Mouse (Mus musculus) gastrocnemius, adult 8-10 months (tissue): Measurements from ENCODE around the gene Ang6. TPM values are rescaled to one million over a fixed set of nuclear protein-coding genes. Genes with fewer than 3 reads are reported as not detected.
"Not testable (repeated sequence)": the region's sequence is repeated elsewhere in the genome, so short reads cannot be mapped to it uniquely, and the experiment has no call there.

Experiments used
- DNase-seq, 2 experiments: peaks; one replicate each; pipeline ENCODE4 v3.0.0; 2022; ENCODE audit warnings: low spot score in 2 of 2
- total RNA-seq, 4 experiments: library from RNA; stranded (reverse); gene quantifications; 2 replicates each; pipeline ENCODE4 v1.2.4; 2022

The Ang6 gene
- total RNA-seq: not detected

- no peak for DNase-seq
Observed at GRCm38 (mm10) chr14:44002169-44002568, at the start of gene Ang6. Gene Ang6 (minus strand): TSS chr14:44002269.

- not testable (repeated sequence) for DNase-seq
Observed at GRCm38 (mm10) chr14:44046567-44046966, 44.5 kb upstream of the Ang6 start.

DNA sequence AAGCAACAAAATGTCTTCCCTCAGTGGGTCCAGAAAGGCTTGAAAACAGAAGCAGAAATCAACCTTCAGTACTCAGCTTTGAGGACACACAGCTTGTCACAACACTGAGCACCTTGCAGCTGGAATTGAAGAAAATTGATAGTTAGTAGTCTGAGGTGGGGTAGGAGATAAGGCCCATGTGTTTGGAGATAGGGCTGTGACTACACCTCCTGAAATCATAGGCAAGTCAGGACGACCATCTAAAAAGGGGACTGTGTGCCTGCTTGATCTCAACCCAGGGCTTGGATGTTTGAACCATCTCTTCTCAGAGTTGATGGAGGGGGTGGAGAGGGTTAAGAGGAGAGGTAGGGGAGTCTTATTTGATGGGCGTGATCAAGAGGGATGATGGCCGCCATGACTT, 29.8 kb upstream of the Ang6 start:
- not testable (repeated sequence) for DNase-seq

DNA sequence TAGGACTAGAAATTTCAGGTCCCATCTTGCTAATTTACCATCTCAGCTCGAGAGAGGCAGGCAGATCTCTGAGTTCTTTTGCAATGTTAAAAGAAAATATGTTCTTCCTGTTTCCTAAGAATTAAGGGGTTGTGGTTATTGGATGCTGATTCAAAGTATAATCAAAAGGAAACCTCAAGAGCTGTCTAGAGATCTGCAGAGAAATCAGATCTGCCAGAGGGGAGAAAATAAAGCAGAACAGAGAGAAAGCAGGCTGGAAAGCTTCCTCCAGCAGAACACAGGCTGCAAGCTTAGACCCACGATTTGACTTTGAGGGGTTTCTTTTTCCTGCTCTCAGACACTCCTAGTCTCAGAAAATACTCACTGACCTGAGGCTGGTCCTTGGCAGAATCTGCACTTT, 7.6 kb upstream of the Ang6 start:
- DNase-seq: not testable (repeated sequence)

DNA sequence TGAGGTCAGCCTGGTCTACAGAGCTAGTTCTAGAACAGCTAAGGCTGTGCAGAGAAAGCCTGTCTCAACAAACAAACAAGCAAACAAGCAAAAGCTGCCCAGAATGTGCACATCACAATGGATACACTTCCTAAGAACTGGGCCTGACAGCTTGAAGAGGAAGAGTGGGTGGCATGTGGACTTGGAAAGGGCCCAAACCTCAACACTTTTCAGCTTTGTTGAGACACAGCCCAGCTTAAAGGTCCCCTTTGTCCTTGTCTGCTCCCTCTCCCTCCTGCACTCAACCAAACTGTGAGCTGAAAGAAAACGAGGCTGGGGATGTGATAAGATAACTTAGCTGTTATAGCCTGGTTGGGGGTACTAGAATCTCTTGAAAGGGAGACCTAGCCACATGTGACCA, 6.0 kb upstream of the Ang6 start:
- DNase-seq: not testable (repeated sequence)

DNA sequence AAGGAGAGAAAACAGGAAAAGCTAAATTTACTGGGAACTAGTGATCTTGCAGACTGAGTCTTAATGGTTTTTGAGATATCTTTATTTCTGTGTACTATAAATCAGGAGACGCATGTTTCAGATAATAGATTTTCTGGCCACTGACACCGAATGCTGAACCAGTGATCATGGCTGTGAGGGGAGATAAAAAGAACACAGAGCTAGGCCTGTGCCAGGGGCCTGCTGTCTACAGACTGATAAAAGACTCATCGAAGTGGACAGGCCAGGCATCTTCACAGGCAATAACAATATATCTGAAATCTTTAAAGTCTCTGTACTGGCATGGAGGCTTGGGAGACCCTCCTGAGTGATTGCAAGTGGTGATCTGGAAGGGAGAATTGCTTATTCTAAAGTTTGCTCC, 469 bp downstream of the Ang6 start:
- DNase-seq: no peak

- not testable (repeated sequence) for DNase-seq
Observed at GRCm38 (mm10) chr14:43998455-43999000, 3.5 kb downstream of the Ang6 start.

- peak; percentile 25 to 26 for DNase-seq
Observed at GRCm38 (mm10) chr14:43987404-43987803, 14.7 kb downstream of the Ang6 start.

- no peak for DNase-seq
Observed at GRCm38 (mm10) chr14:43986147-43986546, 15.9 kb downstream of the Ang6 start.

DNA sequence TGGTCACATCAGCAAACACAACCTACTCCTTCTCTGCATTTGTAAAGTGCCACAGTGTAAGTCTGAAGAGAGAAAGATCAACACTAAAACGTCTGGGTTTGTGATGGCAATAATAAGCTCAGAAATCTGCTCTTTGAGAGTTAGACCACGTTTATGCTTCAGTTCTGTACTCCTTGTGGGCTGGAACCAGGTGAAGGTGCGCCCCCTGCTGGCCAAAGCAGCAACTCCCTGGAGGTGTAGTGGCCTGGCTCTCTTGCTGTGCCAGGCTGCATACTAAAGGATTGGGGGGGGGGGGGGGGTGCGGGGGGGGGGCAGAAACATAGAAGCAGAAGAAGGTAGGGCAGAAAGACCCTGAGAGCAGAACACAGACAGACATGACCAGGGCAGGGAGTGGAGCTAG, 18.2 kb downstream of the Ang6 start:
- peak; percentile 4 to 5 for DNase-seq

GRCm38 (mm10) chr14:43983454-43983853, 18.6 kb downstream of the Ang6 start:
- DNase-seq: no peak

GRCm38 (mm10) chr14:43956769-43957168, 45.3 kb downstream of the Ang6 start, which contains the start of gene Ang5:
Gene Ang5 (plus strand): TSS chr14:43957069.
- not testable (repeated sequence) for DNase-seq

GRCm38 (mm10) chr14:43955074-43955473, 47.0 kb downstream of the Ang6 start:
- not testable (repeated sequence) for DNase-seq

DNA sequence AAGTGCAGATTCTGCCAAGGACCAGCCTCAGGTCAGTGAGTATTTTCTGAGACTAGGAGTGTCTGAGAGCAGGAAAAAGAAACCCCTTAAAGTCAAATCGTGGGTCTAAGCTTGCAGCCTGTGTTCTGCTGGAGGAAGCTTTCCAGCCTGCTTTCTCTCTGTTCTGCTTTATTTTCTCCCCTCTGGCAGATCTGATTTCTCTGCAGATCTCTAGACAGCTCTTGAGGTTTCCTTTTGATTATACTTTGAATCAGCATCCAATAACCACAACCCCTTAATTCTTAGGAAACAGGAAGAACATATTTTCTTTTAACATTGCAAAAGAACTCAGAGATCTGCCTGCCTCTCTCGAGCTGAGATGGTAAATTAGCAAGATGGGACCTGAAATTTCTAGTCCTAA, 48.7 kb downstream of the Ang6 start:
- DNase-seq: not testable (repeated sequence)

Other genes starting within 250 kb of the Ang6 start
- not detected for gene Gm8180, start 217.5 kb downstream of the Ang6 start, total RNA-seq
- not detected for gene Ear1, start 126.8 kb downstream of the Ang6 start, total RNA-seq
- gene Ear10, start 78.7 kb downstream of the Ang6 start, total RNA-seq: not detected
- gene Gm8113, start 76.9 kb downstream of the Ang6 start, total RNA-seq: under 1 TPM in 3 of 4 experiments, not detected in 1; 0.13 to 0.22 (median 0.17) TPM
- not detected for gene Ang5, start 45.2 kb downstream of the Ang6 start, total RNA-seq
- 1 to 10 TPM in 2 of 4 experiments, not detected in 2; 1.3 to 1.8 TPM for gene Ear2, start 100.4 kb upstream of the Ang6 start, total RNA-seq
- not detected for gene Gm3327, start 121.6 kb upstream of the Ang6 start, total RNA-seq
- not detected for gene Gm8212, start 195.4 kb upstream of the Ang6 start, total RNA-seq
- gene 4930503E14Rik, start 211.0 kb upstream of the Ang6 start, total RNA-seq: not detected